Mouse (Mus musculus): Measurements from ENCODE around the gene Lgals9.

DNA sequence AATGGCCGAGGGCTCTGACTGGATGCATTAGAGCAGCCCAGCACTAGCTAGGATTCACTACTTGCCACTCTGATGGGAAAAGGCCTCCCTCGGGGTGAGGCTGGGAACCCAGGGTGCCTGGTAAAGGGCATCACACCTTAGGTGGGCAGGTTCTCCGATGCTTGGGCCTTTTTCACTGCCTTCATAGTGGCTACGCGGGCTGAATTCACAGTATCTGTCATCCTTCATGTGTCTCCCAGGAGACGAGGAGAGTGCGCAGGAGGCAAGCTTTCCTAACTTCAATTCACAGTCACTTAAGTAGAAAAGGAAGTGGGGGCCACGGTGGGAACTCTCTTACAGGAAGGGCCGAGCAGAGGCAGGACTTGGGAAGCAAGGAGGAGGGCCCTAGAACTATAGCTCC, 29.1 kb upstream of the Lgals9 start:
- TF ChIP-seq CTCF (IDR thresholded peaks at IDR 0.05; ENCODE audit: extremely low read depth, insufficient read length, insufficient replicate concordance, low read depth, low read length), result no peak
- TF ChIP-seq POLR2A (IDR thresholded peaks at IDR 0.05; ENCODE audit: low read depth, low read length), result no peak

Data from small intestine, adult 2 months (tissue).